Mouse (Mus musculus): ENCODE measurements around the gene Gm17606. TPM values are rescaled to one million over a fixed set of nuclear protein-coding genes. Genes with fewer than 3 reads are reported as not detected.
A peak's percentile ranks its signal among the peaks of the same experiment; 100 is the strongest.

The Gm17606 gene
- polyA plus RNA-seq, 1 experiment from 2014 or later, result not detected

DNA sequence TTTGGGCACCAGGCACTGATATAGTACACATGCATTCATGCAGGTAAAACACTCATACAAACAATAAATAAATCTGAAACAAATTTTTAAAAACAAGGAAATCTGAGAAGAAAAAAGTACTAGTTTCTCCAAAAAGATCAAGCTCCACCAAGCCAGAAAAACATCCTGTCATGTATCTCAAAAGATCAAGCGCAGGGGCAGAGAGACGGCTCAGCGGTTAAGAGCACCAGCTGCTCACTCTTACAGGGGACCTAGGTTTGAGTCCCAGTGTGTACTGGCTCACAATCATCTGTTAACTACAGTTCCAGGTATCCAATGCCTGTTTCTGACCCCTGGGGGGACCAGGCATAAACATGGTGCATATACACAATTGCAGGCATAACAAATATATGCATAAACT is 41.6 kb downstream of the Gm17606 start:
- Histone ChIP-seq H3K36me3 (replicated peaks) (peaks cover 71% of the 10 kb centered on the region), H3K27me3 (ENCODE audit: poor library complexity, severe bottlenecking) (no peaks in the 10 kb centered on the region), H3K9me3 (no peaks in the 10 kb centered on the region), H3K4me1 (peaks cover 17% of the 10 kb centered on the region), H3K27ac (no peak overlapping the region), H3K4me3 (no peak overlapping the region)
- WGBS, result 95% methylated on average over 3 of the region's 3 CpGs
- DNase-seq (ENCODE audit: extremely low spot score, low spot score), result no peak

DNA sequence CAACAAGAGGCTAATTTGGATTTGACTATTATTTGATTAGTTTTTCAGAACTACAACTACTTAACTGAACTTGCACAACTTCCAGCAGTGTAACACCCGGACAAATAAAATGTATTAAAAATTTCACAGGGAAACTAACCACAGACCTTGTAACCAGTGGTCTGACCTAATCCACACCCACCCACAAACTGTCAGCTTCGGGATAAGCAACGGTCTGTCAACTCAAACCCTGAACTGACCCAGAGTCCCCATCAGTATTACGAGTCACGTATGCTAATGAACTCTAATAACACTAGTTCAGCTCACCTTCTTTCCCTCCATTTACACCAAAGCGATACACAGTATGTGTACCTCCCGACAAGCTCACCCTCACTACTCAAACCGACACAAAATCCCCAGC is 44.7 kb downstream of the Gm17606 start:
- DNase-seq (ENCODE audit: extremely low spot score, low spot score), result no peak
- peaks cover 64% of the 10 kb centered on the region for H3K36me3 ChIP-seq (replicated peaks)
- 20% methylated on average over 8 of the region's 8 CpGs for WGBS
- peak overlapping the region; percentile 86 for H3K4me3 ChIP-seq
- no peaks in the 10 kb centered on the region for H3K9me3 ChIP-seq
- H3K4me1 ChIP-seq, result peaks cover 31% of the 10 kb centered on the region
- H3K27me3 ChIP-seq (ENCODE audit: poor library complexity, severe bottlenecking), result no peaks in the 10 kb centered on the region
- peak overlapping the region; percentile 98 for H3K27ac ChIP-seq

DNA sequence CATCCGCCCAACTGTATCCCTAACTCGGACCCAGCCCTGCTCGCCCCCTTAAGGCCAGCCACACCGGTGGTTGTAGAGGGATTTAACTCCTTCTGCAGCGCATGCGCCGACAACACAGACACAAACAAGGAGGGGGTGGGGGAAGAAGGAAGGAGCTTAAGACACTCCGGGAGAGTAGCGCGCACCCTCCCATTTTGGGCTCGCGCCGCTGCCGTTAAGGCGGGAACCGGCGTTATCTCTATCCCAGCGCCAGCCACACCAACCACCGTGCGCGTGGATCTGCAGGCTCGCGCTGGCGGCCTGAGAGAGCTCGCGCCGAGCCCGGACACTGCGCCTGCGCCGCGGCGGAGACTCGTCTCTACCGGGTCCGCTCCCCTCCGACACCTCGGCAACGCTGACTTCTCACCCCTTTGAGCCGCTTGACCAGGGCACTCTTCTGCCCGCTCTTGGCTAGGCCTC is 45.3 kb downstream of the Gm17606 start, which contains the start of gene 1700123O20Rik:
Gene 1700123O20Rik, plus strand, starts transcription at position 154 of the 459 bp plus-strand sequence.
- H3K36me3 ChIP-seq (replicated peaks), result peaks cover 64% of the 10 kb centered on the region
- H3K4me3 ChIP-seq, result peak within 1 kb of the TSS; percentile 86
- H3K9me3 ChIP-seq, result no peaks in the 10 kb centered on the region
- WGBS, result under 1% methylated on average over 39 of the region's 41 CpGs
- H3K27me3 ChIP-seq (ENCODE audit: poor library complexity, severe bottlenecking), result no peaks in the 10 kb centered on the region
- peaks cover 31% of the 10 kb centered on the region for H3K4me1 ChIP-seq
- peak within 1 kb of the TSS; percentile 98 for H3K27ac ChIP-seq
- peak; percentile 87 for DNase-seq (ENCODE audit: extremely low spot score, low spot score)

DNA sequence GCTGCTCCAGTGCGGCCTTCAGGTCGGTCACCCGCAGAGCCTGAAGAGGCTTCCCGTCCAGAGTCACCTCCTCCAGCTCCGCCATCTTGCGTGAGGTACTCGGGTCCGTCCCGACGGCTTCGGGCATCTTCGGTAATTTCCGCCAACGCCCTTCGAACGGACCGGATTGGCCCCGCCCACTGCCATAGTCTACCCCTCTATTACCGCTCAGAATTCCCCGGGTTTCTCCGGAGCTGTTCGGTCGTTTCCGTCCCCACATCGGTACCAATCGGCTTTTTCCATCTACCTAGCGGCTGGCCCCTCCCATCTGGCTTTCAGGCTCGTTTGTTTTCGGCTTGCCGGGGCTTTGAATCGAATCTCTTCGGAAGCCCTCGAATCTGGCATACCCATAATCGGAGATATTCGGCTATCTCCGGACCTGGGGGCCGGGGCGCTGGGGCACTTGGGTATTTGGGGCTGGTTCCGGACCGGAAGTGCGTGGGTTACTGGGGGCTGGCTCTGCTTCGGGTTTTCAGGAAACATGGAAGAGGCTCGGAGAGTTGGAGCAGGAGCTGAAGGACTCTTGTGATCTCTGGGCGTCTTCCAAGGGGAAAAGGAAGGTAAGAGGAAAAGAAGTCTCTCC is 45.9 kb downstream of the Gm17606 start, which contains the start of gene Acin1:
Gene Acin1, minus strand, starts transcription at position 410 of the 622 bp plus-strand sequence.
- Histone ChIP-seq H3K36me3 (replicated peaks) (peaks cover 60% of the 10 kb centered on the region), H3K27ac (peak within 1 kb of the TSS; percentile 98), H3K4me3 (peak within 1 kb of the TSS; percentile 86), H3K9me3 (no peaks in the 10 kb centered on the region), H3K27me3 (ENCODE audit: poor library complexity, severe bottlenecking) (no peaks in the 10 kb centered on the region), H3K4me1 (peaks cover 31% of the 10 kb centered on the region)
- peak; percentile 99 for DNase-seq (ENCODE audit: extremely low spot score, low spot score)
- under 1% methylated on average over 44 of the region's 44 CpGs for WGBS

DNA sequence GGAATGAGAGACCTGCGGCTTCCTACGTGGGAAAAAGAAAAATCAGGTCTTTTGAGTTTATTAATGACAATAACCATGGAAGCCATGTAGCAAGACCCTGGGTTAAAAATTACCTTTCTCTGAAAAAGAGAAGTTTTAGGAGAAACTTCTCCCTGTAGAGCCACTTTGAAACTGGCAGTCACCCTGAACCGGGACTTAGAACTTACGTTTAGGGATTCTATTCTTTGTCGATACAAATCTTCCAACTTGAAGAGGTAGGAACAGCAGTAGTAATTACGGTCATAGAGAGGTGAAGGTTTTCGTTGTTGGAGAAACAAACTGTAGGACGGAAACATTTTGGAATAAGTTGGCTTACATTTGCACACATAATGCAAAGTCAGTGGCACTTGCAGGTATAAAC is 46.5 kb downstream of the Gm17606 start:
- H3K4me3 ChIP-seq, result peak overlapping the region; percentile 86
- 10% methylated on average over 8 of the region's 8 CpGs for WGBS
- H3K9me3 ChIP-seq, result no peaks in the 10 kb centered on the region
- H3K27me3 ChIP-seq (ENCODE audit: poor library complexity, severe bottlenecking), result no peaks in the 10 kb centered on the region
- H3K27ac ChIP-seq, result peak overlapping the region; percentile 98
- H3K4me1 ChIP-seq, result peaks cover 31% of the 10 kb centered on the region
- peaks cover 54% of the 10 kb centered on the region for H3K36me3 ChIP-seq (replicated peaks)
- DNase-seq (ENCODE audit: extremely low spot score, low spot score), result no peak

DNA sequence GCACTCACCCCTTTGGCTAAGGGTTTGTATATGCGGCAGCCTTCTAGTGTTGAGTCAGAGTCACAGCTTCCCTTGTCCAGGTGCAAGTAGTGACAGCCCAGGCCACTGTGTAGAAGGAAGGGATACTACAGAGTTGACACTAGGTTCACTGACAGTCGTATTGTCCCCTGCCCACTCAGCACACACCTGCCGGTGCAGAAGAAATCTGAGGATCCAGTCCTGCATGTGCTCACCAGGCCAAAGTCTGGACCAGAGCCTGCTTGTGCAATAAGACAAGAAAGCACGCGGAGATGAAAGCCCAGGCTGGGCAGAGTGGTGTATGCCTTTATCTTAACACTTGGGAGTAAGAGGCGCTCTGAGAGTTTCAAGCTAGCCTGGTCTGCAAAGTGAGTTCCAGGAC is 54.3 kb downstream of the Gm17606 start:
- H3K36me3 ChIP-seq (replicated peaks), result peaks cover 31% of the 10 kb centered on the region
- DNase-seq (ENCODE audit: extremely low spot score, low spot score), result no peak
- no peaks in the 10 kb centered on the region for H3K27me3 ChIP-seq (ENCODE audit: poor library complexity, severe bottlenecking)
- H3K9me3 ChIP-seq, result no peaks in the 10 kb centered on the region
- H3K27ac ChIP-seq, result no peak overlapping the region
- no peaks in the 10 kb centered on the region for H3K4me1 ChIP-seq
- WGBS, result 86% methylated on average over 6 of the region's 6 CpGs
- no peak overlapping the region for H3K4me3 ChIP-seq

DNA sequence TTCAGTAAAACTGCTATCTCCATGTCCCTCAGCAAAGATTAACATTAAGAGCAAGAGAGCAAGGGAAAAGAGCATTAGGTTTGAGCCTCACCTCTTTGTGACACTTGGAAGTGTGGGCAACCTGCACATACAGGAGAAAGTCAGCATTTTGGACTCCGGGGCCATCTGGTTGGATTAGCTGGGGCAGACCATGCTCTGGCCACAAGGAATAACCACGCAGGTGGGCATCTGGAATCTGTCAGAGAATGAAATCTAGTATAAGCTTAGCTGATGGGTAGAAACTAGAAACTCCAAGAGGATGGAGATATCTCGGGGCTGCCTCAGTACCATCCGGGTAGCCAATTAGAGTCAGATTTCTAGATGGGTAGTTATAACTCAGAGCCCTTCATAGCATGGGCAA is 56.0 kb downstream of the Gm17606 start:
- H3K36me3 ChIP-seq (replicated peaks), result peaks cover 20% of the 10 kb centered on the region
- no peaks in the 10 kb centered on the region for H3K9me3 ChIP-seq
- H3K4me1 ChIP-seq, result no peaks in the 10 kb centered on the region
- H3K4me3 ChIP-seq, result no peak overlapping the region
- DNase-seq (ENCODE audit: extremely low spot score, low spot score), result no peak
- no peak overlapping the region for H3K27ac ChIP-seq
- no peaks in the 10 kb centered on the region for H3K27me3 ChIP-seq (ENCODE audit: poor library complexity, severe bottlenecking)
- WGBS, result 86% methylated on average over 4 of the region's 4 CpGs

MicroRNAs encoded within 50 kb of the gene (microRNA counts, 519-probe panel; counts per million panel counts)
- 341 counts per million, percentile 65 among the panel's probes with 10 or more counts for microRNA mmu-miR-686

Small RNA genes lying within 50 kb of the gene (microRNA-seq; reads per million reads assigned to microRNA genes)
- gene Mir686 (not detected), gene Mir6948 (not detected)

Other genes starting within 250 kb of the Gm17606 start
- 4.1 and 4.3 TPM in 2 replicates for gene Slc7a7, start 223.2 kb upstream of the Gm17606 start, polyA plus RNA-seq (2016; fragmentation: Nextera tagmentation; extraction: Ambion mirVana)
- 200 and 201 TPM in 2 replicates for gene Mrpl52, start 214.0 kb upstream of the Gm17606 start, polyA plus RNA-seq (2016; fragmentation: Nextera tagmentation; extraction: Ambion mirVana)
- gene Mmp14, start 209.3 kb upstream of the Gm17606 start, polyA plus RNA-seq (2016; fragmentation: Nextera tagmentation; extraction: Ambion mirVana), result 52.4 and 54.6 TPM in 2 replicates
- 23.8 and 24.4 TPM in 2 replicates for gene Lrp10, start 176.8 kb upstream of the Gm17606 start, polyA plus RNA-seq (2016; fragmentation: Nextera tagmentation; extraction: Ambion mirVana)
- gene Rem2, start 164.9 kb upstream of the Gm17606 start, polyA plus RNA-seq (2016; fragmentation: Nextera tagmentation; extraction: Ambion mirVana), result 12.5 TPM in 2 replicates
- gene Prmt5, start 123.4 kb upstream of the Gm17606 start, polyA plus RNA-seq (2016; fragmentation: Nextera tagmentation; extraction: Ambion mirVana), result 162 and 164 TPM in 2 replicates
- 59.1 and 65.4 TPM in 2 replicates for gene Haus4, start 86.3 kb upstream of the Gm17606 start, polyA plus RNA-seq (2016; fragmentation: Nextera tagmentation; extraction: Ambion mirVana)
- gene Ajuba, start 63.4 kb upstream of the Gm17606 start, polyA plus RNA-seq (2016; fragmentation: Nextera tagmentation; extraction: Ambion mirVana), result 79.1 and 98.7 TPM in 2 replicates
- 9.5 and 11.0 TPM in 2 replicates for gene 4931414P19Rik, start 35.0 kb upstream of the Gm17606 start, polyA plus RNA-seq (2016; fragmentation: Nextera tagmentation; extraction: Ambion mirVana)
- gene Psmb5, start 22.9 kb upstream of the Gm17606 start, polyA plus RNA-seq (2016; fragmentation: Nextera tagmentation; extraction: Ambion mirVana), result 478 and 497 TPM in 2 replicates
- gene Psmb11, start 19.5 kb upstream of the Gm17606 start, polyA plus RNA-seq (2016; fragmentation: Nextera tagmentation; extraction: Ambion mirVana), result 0.05 and 0.12 TPM in 2 replicates
- 4.7 and 5.4 TPM in 2 replicates for gene Cdh24, start 412 bp downstream of the Gm17606 start, polyA plus RNA-seq (2016; fragmentation: Nextera tagmentation; extraction: Ambion mirVana)
- gene 1700123O20Rik, start 45.3 kb downstream of the Gm17606 start, polyA plus RNA-seq (2016; fragmentation: Nextera tagmentation; extraction: Ambion mirVana), result 104 and 109 TPM in 2 replicates
- 142 and 146 TPM in 2 replicates for gene Acin1, start 46.0 kb downstream of the Gm17606 start, polyA plus RNA-seq (2016; fragmentation: Nextera tagmentation; extraction: Ambion mirVana)
- not detected in 2 replicates for gene Gm29776, start 57.9 kb downstream of the Gm17606 start, polyA plus RNA-seq (2016; fragmentation: Nextera tagmentation; extraction: Ambion mirVana)
- not detected in 2 replicates for gene Cebpe, start 71.2 kb downstream of the Gm17606 start, polyA plus RNA-seq (2016; fragmentation: Nextera tagmentation; extraction: Ambion mirVana)
- gene Slc7a8, start 141.0 kb downstream of the Gm17606 start, polyA plus RNA-seq (2016; fragmentation: Nextera tagmentation; extraction: Ambion mirVana), result 1.0 and 2.3 TPM in 2 replicates
- not detected in 2 replicates for gene Rnf212b, start 173.2 kb downstream of the Gm17606 start, polyA plus RNA-seq (2016; fragmentation: Nextera tagmentation; extraction: Ambion mirVana)
- 24.0 and 29.5 TPM in 2 replicates for gene Homez, start 230.0 kb downstream of the Gm17606 start, polyA plus RNA-seq (2016; fragmentation: Nextera tagmentation; extraction: Ambion mirVana)
- 0.96 and 1.0 TPM in 2 replicates for gene Ppp1r3e, start 236.6 kb downstream of the Gm17606 start, polyA plus RNA-seq (2016; fragmentation: Nextera tagmentation; extraction: Ambion mirVana)
- gene Bcl2l2, start 242.4 kb downstream of the Gm17606 start, polyA plus RNA-seq (2016; fragmentation: Nextera tagmentation; extraction: Ambion mirVana), result 2.2 and 2.5 TPM in 2 replicates
- not detected in 2 replicates for gene Gm20521, start 242.5 kb downstream of the Gm17606 start, polyA plus RNA-seq (2016; fragmentation: Nextera tagmentation; extraction: Ambion mirVana)

Data from forebrain, embryonic 10.5 days (tissue).